Mouse (Mus musculus) G1E (cell line): ENCODE measurements around the gene Csnk1e. TPM values are rescaled to one million over a fixed set of nuclear protein-coding genes. Genes with fewer than 3 reads are reported as not detected.

Experiments used
- ATAC-seq: 2 replicates; pipeline ENCODE4 v1.8.0; 2016; ENCODE audit warnings: mild to moderate bottlenecking; ENCODE audit not compliant: insufficient number of reproducible peaks, poor library complexity, low FRiP score, severe bottlenecking; ENCODE audit errors: extremely low read depth
- DNase-seq: peaks from one replicate; pipeline ENCODE4 v3.0.0; 2012; ENCODE audit warnings: low spot score
- H3K27me3 ChIP-seq: 2 replicates; pipeline ENCODE4 v1.6.1; 2012; ENCODE audit warnings: mild to moderate bottlenecking, low read length, inconsistent platforms; ENCODE audit not compliant: insufficient read depth
- H3K36me3 ChIP-seq: replicated peaks from 2 replicates; pipeline ENCODE3; 2012; ENCODE audit warnings: mild to moderate bottlenecking, inconsistent platforms
- H3K4me1 ChIP-seq: 2 replicates; pipeline ENCODE4 v1.6.1; 2012; ENCODE audit warnings: low read depth, low read length, inconsistent platforms, mixed read lengths; ENCODE audit not compliant: insufficient read depth
- H3K4me3 ChIP-seq: 2 replicates; pipeline ENCODE4 v1.5.1; 2012; ENCODE audit warnings: low read depth, mild to moderate bottlenecking, inconsistent platforms, low read length, moderate library complexity, mixed read lengths
- H3K9me3 ChIP-seq: replicated peaks from 2 replicates; pipeline ENCODE4 v1.6.1; 2012; ENCODE audit warnings: inconsistent platforms
- CTCF ChIP-seq: IDR thresholded peaks from 2 replicates; pipeline ENCODE4 v1.5.1; 2012; ENCODE audit warnings: low read depth, low read length, inconsistent platforms, mixed read lengths
- GATA1 ChIP-seq: IDR thresholded peaks from 2 replicates; pipeline ENCODE4 v1.6.1; 2012; ENCODE audit warnings: borderline replicate concordance, low read length, inconsistent platforms, mixed read lengths
- GATA2 ChIP-seq: IDR thresholded peaks from 2 replicates; pipeline ENCODE4 v1.6.1; 2012; ENCODE audit warnings: low read depth, low read length, inconsistent platforms, borderline replicate concordance
- POLR2AphosphoS5 ChIP-seq: IDR thresholded peaks from 2 replicates; pipeline ENCODE4 v1.6.1; 2012; ENCODE audit warnings: low read depth, low read length, inconsistent platforms; ENCODE audit not compliant: insufficient replicate concordance
- TAL1 ChIP-seq: conservative IDR thresholded peaks from 2 replicates; pipeline ENCODE4 v1.6.1; 2012; ENCODE audit warnings: low read depth, low read length, inconsistent platforms, mixed read lengths
- polyA plus RNA-seq: library from polyadenylated mRNA; stranded (reverse); fragments of >175 nt; gene quantifications from 2 replicates; pipeline ENCODE4 v1.2.3, GENCODE M21; 2012
- total RNA-seq, 2 experiments: library from RNA; stranded (forward) in 1 of 2; stranded (reverse) in 1 of 2; fragments of 200-1000 nt in 1 of 2; fragments of >200 nt in 1 of 2; fragmentation: Nextera tagmentation in 1 of 2; gene quantifications; 2 replicates each; pipeline ENCODE4 v1.2.3; 2014 to 2017

Gene Csnk1e
- total and polyA plus RNA-seq, 3 experiments = 0.44 TPM; not detected in 2

DNA sequence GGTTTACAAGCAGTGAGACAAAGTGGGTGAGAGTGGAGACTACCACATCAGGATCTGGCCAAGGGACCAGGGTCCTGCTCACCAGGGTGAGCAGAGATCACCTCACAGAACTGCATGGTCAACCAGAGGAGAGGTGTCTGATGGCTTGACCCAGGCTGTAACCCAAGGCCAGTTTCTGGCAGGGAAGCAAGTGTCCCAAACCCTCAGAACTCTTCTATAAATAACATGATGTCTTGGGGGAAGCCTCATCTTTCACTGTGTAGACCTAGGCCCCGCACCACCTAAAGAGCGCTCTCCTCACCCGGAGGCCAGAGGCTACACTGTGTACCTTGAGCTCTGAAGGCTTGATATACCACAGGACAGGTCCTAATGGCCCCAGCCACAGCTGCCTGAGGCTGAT is 38.0 kb downstream of the Csnk1e start:
- Histone ChIP-seq H3K27me3 (peaks cover 18% of the 10 kb centered on the region), H3K4me3 (no peak overlapping the region), H3K4me1 (peaks cover 12% of the 10 kb centered on the region), H3K36me3 (no peaks in the 10 kb centered on the region), H3K9me3 (no peaks in the 10 kb centered on the region)
- DNase-seq (no peak), ATAC-seq (no peak)
- TF ChIP-seq GATA1 = no peak
- no peak for TF ChIP-seq CTCF
- TF ChIP-seq TAL1 = no peak
- no peak for TF ChIP-seq GATA2
- no peak for TF ChIP-seq POLR2AphosphoS5

DNA sequence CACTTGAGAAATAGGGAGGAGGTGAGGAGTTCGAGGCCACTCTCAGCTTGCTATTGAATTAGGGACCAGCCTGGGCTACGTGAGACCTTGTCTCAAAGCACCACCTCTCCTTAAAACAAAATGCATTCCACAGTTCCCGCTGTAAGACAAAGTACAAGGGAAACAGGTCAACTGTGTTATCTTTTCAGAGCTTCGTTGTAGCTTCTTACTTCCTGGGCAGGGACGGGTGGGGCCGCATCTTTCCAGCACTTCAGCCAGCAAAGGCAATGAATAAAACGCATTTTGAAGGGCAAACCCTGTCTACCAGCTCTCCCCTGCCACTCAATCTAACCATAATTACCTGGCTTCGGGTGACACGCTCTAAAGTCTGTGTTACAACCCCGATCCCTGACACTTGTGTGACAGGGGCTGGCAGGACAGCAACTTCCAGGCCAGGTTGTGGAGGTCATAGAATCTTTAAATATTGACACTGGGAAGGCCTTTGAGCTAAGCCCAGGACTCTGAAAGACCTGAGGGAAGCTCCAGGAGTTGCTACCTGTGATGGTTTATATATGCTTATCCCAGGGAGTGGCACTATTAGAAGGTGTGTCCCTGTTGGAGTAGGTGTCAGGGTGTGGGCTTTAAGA is 38.8 kb downstream of the Csnk1e start:
- ATAC-seq (no peak), DNase-seq (no peak)
- no peak overlapping the region for H3K4me3 ChIP-seq
- H3K4me1 ChIP-seq = peaks cover 12% of the 10 kb centered on the region
- H3K27me3 ChIP-seq = peaks cover 18% of the 10 kb centered on the region
- no peaks in the 10 kb centered on the region for H3K9me3 ChIP-seq
- H3K36me3 ChIP-seq = no peaks in the 10 kb centered on the region
- no peak for TF ChIP-seq CTCF
- TF ChIP-seq GATA2 = no peak
- TF ChIP-seq GATA1 = no peak
- no peak for TF ChIP-seq TAL1
- TF ChIP-seq POLR2AphosphoS5 = no peak

DNA sequence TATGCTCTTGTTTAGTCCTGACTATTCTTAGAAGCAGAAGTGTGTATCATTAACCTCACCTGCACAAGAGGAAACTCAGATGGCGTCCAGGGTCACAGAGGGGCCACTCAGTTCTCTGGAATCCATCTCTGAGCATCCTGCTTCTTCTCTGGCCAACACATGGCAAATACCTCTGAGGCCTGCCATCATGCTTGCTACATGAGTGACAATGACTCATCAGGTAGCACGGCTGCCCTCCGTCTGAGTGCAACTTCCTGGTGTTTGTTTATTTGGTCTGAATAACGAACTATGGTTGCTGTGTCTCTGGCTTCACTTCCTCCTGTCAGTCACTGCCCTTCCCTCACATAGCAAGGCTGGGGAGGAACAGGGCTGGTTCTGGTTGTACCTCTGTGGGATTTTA is 40.9 kb downstream of the Csnk1e start:
- no peak for TF ChIP-seq GATA1
- no peak for TF ChIP-seq POLR2AphosphoS5
- no peak for TF ChIP-seq TAL1
- TF ChIP-seq GATA2 = no peak
- no peak for TF ChIP-seq CTCF
- ATAC-seq (no peak), DNase-seq (no peak)
- Histone ChIP-seq H3K4me1 (peaks cover 12% of the 10 kb centered on the region), H3K36me3 (no peaks in the 10 kb centered on the region), H3K9me3 (no peaks in the 10 kb centered on the region), H3K4me3 (no peak overlapping the region), H3K27me3 (peaks cover 14% of the 10 kb centered on the region)

DNA sequence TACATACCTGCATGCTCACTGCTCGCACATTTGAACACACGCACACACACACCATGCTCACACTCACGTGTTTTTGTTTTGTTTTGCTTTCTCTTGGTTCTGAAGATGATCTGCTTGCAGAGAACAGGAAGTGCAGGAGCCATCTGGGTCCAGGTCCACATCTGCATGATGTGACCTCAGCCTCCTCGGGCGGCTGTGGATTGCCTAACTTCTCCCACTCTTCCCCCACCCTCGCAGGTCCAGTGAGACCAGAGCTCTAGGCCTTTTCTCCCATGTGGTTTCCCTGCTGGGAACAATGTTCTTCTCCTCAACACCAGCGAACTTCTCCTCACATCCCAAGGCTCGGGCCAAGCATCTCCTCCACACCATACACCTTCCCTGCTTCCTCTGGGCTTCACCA is 41.6 kb downstream of the Csnk1e start:
- H3K27me3 ChIP-seq = peaks cover 19% of the 10 kb centered on the region
- ATAC-seq = no peak
- no peak overlapping the region for H3K4me3 ChIP-seq
- no peak for DNase-seq
- H3K4me1 ChIP-seq = peaks cover 12% of the 10 kb centered on the region
- TF ChIP-seq TAL1 = no peak
- TF ChIP-seq CTCF = no peak
- TF ChIP-seq POLR2AphosphoS5 = no peak
- TF ChIP-seq GATA2 = no peak
- no peak for TF ChIP-seq GATA1
- no peaks in the 10 kb centered on the region for H3K9me3 ChIP-seq
- no peaks in the 10 kb centered on the region for H3K36me3 ChIP-seq

DNA sequence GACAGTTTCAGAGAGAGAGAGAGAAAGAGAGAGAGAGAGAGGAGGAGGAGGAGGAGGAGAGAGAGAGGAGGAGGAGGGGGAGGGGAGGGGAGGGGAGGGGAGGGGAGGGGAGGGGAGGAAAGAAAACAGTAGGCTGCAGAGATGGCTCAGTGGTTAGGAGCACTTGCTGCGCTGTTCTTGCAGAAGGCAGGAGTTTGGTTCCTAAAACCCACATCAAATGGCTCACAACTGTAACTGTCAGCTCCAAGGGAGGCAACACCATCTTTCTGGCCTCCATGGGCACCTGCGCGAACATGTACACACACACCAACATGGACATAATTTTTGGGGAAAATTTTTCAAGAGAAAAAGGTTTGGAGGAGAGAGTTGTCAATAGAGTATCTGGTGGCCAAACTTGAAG is 42.2 kb downstream of the Csnk1e start:
- H3K9me3 ChIP-seq = no peaks in the 10 kb centered on the region
- no peak for TF ChIP-seq POLR2AphosphoS5
- no peak for TF ChIP-seq CTCF
- no peak for TF ChIP-seq GATA2
- TF ChIP-seq GATA1 = no peak
- no peak for TF ChIP-seq TAL1
- peaks cover 21% of the 10 kb centered on the region for H3K27me3 ChIP-seq
- no peak overlapping the region for H3K4me3 ChIP-seq
- no peak for ATAC-seq
- no peaks in the 10 kb centered on the region for H3K36me3 ChIP-seq
- no peak for DNase-seq
- H3K4me1 ChIP-seq = peaks cover 14% of the 10 kb centered on the region

DNA sequence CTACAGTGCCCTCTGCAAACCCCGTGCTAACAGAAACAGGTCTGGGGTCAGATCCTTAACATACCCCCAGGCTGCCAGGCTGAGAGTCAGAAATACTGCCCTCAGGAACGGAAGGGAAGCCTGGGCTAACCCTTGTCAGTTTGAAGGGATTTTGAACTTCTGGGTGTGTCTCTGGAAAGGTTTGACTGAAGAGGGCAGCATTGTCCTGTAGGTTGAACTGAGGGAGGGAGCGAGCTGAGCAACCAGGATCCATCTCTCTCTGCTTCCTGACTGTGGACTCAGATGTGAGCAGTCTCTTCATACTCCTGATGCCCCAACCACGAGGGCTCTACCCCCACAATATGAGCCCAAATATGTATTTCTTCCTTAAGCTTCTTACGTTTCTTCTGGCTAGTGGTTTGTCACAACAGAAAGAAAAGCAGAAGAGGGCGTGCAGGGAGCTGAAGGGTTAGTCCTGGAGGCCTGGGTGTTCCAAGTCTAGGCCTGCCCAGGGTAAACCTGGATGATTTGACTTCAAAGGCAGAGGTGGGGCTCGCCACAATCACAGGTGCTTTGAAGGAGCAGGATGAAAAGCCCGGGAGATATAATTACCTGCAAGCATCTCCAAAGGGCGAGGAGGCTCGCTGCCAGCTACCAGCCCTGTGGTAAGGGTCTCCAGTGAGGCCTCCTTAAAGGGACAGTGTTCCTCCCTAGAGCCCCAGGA is 43.9 kb downstream of the Csnk1e start:
- H3K4me3 ChIP-seq = no peak overlapping the region
- no peak for ATAC-seq
- peaks cover 18% of the 10 kb centered on the region for H3K4me1 ChIP-seq
- no peaks in the 10 kb centered on the region for H3K36me3 ChIP-seq
- H3K9me3 ChIP-seq = no peaks in the 10 kb centered on the region
- no peak for DNase-seq
- H3K27me3 ChIP-seq = peaks cover 29% of the 10 kb centered on the region
- TF ChIP-seq POLR2AphosphoS5 (no peak), TAL1 (no peak), GATA2 (no peak), CTCF (no peak), GATA1 (no peak)
